Mouse (Mus musculus): ENCODE data around the gene Dennd1b. TPM values are rescaled to one million over a fixed set of nuclear protein-coding genes. Genes with fewer than 3 reads are reported as not detected.

Gene Dennd1b
- polyA plus RNA-seq (2012): 4.2 and 4.7 TPM in 2 replicates

GRCm38 (mm10) chr1:138963161-138963867, at the start of gene Dennd1b:
Gene Dennd1b, plus strand, starts transcription at chr1:138963435.
- TF ChIP-seq GATA1 (IDR thresholded peaks at IDR 0.05; ENCODE audit: low read length): no peak

GRCm38 (mm10) chr1:138915596-138915995, 47.6 kb upstream of the Dennd1b start:
- TF ChIP-seq GATA1 (IDR thresholded peaks at IDR 0.05; ENCODE audit: low read length): no peak

GRCm38 (mm10) chr1:138919601-138920000, 43.6 kb upstream of the Dennd1b start:
- no peak for TF ChIP-seq GATA1 (IDR thresholded peaks at IDR 0.05; ENCODE audit: low read length)

DNA sequence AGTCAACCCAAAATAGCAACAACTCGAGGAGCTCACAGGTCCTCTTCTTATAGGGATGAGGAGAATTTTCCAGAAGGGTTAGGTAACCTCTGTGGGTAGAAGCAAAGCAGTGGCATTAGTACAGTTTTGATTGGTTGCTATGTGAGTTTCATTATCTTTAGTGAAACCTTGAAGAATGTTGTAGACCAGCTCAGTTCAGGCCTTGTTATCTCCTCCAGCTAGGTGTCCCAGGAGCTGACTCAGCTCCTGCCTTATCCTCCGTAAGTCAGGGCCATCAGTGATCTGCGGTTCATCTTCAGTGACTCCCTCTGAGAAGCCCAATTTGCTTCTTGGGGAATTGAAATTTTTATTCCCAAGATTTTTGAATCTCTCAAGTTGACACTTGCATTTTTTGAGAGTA, 43.2 kb upstream of the Dennd1b start:
- peak; percentile 64 for TF ChIP-seq GATA1 (IDR thresholded peaks at IDR 0.05; ENCODE audit: low read length)

GRCm38 (mm10) chr1:138920799-138921198, 42.4 kb upstream of the Dennd1b start:
- no peak for TF ChIP-seq GATA1 (IDR thresholded peaks at IDR 0.05; ENCODE audit: low read length)

- TF ChIP-seq GATA1 (IDR thresholded peaks at IDR 0.05; ENCODE audit: low read length): no peak
Measured at GRCm38 (mm10) chr1:138922886-138923285, 40.3 kb upstream of the Dennd1b start.

DNA sequence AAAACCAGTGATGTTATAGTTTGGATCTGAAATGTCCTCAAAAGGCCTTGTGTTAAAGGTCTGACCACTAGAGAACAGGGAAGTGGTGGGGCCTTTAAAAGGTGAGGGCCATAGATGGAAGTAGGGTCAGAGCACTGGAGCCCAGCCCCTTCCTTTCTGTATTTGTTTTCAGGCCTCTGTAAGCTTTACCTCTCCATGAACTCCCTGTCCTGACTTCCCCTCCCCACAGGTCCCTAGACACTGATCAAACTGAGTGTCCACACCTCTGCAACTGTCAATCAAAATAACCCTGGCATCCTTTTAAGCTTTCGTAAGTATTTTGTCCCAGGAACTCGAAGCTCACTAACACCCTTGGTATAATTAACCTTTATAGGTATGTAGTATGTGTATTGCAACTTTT, 39.0 kb upstream of the Dennd1b start:
- no peak for TF ChIP-seq GATA1 (IDR thresholded peaks at IDR 0.05; ENCODE audit: low read length)

DNA sequence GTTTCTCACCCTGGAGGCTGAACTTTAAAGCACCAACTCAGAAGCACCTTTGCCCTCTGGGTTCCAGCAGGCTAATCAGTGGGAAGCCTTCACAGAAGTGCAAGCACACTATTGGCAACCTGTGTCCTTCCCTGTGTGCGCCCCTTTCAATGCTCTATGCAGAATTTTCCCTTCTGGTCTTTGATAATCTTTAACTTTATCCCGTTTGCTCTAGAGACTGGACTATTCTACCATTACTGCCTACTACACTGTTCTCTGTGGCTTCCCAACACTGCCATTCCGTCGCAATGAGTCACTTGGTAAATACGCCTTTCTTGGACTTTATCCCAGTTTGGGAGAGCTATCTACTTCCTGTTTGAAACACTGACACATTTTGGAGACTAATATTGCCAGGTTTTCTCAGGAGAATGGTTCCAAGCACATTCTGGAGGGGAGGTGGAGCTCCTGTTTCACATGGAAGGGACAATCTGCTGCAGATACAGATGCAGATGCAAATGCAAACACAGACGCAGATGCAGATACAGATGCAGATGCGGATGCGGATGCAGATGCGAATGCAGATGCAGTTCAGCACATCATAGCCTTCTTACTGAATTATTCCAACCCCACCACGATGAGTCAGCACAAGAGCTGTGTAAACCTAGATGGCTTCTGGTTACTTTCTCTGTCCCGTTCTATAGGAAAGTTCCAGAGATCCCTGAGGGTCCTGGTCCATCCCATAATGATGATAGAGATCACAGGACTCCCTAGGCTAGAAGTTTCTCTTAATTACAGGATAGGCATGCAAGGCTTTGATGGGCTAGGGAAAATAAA, 34.4 kb upstream of the Dennd1b start:
- TF ChIP-seq GATA1 (IDR thresholded peaks at IDR 0.05; ENCODE audit: low read length): no peak

DNA sequence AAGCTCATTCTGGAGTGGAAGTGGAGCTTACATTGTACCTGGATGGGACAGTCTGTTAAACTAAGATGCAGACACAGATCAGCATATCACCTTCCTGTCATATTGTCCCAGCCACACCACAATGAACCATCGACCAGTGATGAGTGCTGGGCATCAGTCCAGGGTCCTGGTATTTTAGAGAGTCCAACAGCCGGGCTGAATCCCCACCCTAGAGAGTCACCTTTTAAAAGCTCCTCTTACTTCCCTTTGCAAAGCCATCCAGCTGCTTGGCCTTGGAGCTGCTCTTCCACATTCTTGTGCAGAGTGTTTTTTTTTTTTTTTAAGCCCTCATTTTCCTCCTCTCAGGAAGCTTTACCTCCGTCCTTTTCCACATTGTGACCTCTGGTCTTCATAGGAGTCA, 33.2 kb upstream of the Dennd1b start:
- TF ChIP-seq GATA1 (IDR thresholded peaks at IDR 0.05; ENCODE audit: low read length): no peak

- no peak for TF ChIP-seq GATA1 (IDR thresholded peaks at IDR 0.05; ENCODE audit: low read length)
Measured at GRCm38 (mm10) chr1:138930856-138931255, 32.4 kb upstream of the Dennd1b start.

- no peak for TF ChIP-seq GATA1 (IDR thresholded peaks at IDR 0.05; ENCODE audit: low read length)
Measured at GRCm38 (mm10) chr1:138936169-138936568, 27.1 kb upstream of the Dennd1b start.

DNA sequence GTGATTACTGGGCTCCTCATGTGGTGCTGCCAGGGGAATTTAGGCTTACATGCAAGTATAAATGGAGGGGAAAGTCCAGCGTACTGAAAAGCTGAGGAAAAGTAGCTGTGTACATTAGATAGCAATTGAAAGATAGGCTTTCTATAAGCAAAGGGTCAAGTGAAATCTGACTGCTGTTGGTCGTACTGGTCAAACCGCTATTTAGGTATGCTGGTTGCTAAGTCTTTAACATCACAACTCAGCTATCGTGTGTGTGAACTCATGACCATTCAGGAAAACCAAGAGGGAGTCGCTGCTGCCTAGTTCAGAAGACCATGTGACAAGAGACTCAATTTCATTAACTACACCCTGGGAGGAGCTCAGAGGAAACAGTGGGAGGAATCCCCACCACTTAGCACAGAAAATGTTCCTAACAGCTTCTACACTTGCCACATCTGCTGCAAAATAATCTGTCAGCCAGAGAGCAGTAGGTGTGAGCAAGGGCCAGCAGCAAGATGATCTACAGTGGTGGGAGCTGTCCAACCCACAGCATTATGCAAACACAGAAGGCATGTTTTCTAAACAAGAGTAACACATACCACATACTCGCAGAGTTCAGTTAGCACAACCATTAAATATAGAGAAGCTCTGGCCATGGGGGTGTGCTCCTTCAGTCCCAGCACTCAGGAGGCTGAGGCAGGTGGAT, 25.4 kb upstream of the Dennd1b start:
- no peak for TF ChIP-seq GATA1 (IDR thresholded peaks at IDR 0.05; ENCODE audit: low read length)

DNA sequence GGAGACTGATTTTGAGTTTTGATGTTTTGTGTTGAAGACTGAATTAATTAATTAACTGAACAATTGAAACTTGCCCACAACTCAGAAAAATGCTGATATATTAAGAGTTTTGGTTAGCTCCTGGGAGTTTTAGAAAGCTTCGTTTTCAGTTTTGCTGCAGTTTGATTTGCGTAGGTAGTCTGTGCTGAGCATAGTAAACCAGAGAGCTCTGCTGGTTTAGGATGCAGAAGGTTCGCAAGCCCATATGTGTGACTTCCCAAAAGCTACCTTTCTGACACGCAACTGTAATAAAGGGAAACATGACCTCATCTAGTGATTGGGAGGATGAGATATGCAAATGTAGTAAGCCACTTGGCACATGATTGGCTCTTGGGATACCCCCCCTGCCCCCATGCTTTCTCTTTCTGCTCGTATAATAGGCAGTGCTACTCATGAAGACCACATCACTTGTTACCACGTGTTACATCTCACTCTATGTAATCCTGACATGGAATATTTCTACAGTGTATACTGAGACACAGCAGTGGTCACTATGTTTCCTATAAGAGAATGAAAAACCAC, 23.6 kb upstream of the Dennd1b start:
- no peak for TF ChIP-seq GATA1 (IDR thresholded peaks at IDR 0.05; ENCODE audit: low read length)

DNA sequence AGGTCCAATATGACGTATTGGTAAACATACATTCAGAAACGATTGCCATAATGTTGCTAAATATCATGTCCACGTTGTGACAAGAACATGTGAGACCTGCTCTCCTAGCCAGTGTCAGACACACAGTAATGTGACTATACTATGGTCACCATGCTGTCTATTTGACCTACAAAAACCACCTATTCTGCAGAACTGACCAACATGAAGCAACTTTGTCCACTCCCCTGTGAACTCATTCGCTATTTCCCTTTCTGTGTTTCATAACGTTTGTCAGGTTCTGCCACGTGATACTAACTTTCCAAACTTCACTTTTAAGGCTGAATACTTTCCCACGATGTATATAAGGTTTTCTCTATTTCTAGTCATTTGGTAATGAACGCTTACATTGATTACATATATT, 22.8 kb upstream of the Dennd1b start:
- no peak for TF ChIP-seq GATA1 (IDR thresholded peaks at IDR 0.05; ENCODE audit: low read length)

GRCm38 (mm10) chr1:138952173-138952572, 11.1 kb upstream of the Dennd1b start:
- TF ChIP-seq GATA1 (IDR thresholded peaks at IDR 0.05; ENCODE audit: low read length): no peak

DNA sequence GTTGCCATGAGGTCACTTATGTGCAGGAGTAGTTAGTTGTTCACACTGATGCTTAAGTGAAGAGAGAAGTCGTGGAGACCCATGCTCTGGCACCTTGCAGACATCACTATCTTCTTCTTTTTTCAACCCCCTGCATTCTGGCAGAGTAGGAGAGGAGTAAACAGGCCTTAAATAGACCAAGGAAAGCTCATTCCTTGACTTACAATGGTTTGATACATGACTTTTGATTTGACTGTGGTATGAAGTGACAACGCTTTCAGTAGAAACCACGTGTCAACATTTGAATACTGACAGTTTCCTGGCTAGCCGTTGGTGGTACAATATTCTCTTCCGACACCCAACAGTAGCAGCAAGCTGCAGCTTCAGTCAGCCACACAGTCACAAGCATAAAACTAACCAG, 8.3 kb upstream of the Dennd1b start:
- no peak for TF ChIP-seq GATA1 (IDR thresholded peaks at IDR 0.05; ENCODE audit: low read length)

All from G1E-ER4 (cell line).